Mouse (Mus musculus) frontal cortex, adult (tissue): ENCODE results near the gene Slc51a.
"Not testable (repeated sequence)": the region's sequence is repeated elsewhere in the genome, so short reads cannot be mapped to it uniquely, and the experiment has no call there.

Experiments
- ATAC-seq: cut with Nextera tagmentation; 2 replicates; pipeline ENCODE4 v1.9.2; 2017; ENCODE audit warnings: mild to moderate bottlenecking, moderate library complexity, mixed read lengths; ENCODE audit not compliant: low TSS enrichment

Gene Slc51a

DNA sequence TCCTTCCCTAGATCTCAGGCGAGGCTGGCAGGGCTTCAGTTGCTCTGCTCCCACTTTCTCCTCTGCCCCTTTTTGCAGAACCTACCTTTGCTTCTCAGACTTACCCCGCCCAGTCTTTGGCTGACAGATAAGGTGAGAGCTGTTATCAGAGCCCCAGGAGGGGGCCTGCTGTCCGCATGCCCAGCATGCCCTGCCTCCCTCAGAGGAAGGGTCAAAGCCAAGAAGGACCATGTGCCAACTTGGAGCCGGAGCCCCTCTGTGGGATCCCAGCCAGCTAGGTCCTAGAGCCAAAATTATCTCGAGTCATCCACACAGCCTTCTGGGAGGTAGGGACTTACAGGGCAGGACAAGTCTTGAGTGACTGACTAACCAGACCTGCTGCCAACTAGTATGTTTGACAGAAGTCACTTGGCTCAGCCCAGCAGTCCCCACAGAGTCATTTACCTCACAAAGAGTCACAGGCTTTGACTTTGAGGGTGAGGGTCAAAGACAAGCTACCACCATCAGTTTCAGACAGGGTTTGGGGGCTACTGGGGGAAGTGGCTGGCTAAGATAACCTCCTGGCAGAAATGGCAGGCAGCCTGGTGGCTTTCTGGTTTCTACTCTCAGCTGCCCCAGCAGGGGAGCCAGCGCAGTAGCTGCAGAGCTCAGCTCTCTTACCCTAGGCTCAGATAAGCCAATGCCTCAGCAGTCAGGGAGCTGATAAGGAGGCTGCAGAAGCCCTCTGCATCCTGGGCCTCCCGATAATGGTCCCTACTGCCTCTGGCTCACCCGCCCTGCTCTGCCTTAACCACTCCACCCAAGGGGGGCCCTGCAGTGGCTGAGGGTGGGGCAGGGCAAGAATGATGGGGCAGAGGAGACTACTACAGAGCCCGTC lies 21.6 kb upstream of the Slc51a start:
- ATAC-seq, result no peak

DNA sequence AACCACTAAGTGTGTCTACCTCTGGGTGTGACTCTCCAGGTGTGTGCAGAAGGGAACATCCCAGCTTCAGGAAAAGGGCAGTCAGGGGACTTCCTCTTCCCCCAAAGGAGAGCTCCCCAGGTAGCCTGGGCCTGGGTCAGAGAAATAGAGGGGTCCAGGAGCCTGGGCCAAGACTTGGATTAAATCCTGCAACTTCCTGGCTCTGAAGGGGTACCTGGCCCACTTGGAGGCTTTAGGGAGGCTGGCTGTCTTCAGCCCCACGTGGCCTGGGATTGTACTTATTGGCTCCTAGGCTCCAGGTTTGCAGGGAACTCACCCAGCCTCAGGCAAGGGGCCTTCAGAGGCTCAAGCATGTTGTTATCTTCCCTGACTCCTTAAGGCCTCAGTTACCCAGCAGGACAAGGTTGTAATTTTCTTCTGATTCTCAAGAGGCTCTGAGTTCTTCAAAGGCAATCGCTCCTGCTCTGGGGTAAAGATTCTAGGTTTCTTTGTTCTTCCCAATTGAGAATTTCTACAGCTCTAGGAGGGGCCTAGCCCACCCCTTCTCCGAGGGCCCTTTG lies 20.9 kb upstream of the Slc51a start:
- ATAC-seq, result no peak

DNA sequence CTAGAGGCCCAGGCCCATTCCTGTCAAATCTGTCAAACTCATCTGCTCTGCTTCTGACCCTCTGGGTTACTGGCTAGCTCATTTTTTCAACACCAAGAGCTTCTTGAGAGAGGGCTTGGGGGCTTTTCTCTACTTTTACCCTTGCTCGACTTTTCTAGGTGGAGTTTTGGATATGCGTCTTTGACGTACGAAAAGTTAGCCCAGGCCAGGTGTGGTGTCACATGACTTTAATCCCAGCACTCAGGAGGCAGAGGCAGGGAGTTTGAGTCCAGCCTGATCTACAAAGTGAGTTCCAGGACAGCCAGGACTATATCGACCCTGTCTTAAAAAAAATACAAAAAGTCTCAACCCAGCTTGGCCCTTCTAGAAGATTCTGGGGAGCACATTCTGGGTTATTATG lies 20.4 kb upstream of the Slc51a start:
- no peak for ATAC-seq

DNA sequence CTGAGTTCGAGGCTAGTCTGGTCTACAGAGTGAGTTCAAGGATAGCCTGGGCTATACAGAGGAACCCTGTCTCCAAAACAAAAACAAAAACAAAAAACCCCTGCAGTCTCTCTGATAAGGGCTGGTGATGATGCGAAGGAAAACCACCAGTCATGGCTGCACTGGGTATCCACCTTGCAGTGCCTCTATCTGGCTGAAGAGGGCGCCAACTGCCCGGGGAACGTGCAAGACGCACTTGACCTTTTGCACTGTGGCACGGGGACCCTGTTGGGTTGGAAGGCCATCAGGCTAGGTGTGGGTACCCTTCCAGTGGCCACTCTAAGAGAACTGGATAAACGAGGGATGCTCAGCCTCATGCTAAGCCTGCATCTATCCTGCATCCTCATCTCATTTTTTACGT lies 19.7 kb upstream of the Slc51a start:
- peak; percentile 64; the same call in 1 of the 2 replicates for ATAC-seq

DNA sequence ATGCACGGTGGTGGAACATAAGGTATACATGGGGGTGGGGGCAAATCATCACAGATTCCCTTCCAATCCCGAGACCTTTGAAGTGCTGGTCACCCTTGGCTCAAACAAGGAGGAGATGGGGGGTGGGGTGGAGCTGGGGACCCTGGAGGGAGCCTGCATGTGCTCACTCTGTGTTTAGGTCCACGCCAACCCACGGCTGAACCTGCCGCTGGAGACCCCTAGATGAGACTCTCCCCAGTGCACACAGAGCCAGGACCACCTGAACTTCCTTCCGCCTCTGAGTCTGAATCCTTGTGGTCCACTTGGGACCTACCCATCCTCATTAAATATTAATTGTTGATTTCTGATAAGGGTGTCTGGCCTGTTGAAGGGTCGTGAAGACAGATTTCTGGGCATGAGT lies 19.2 kb upstream of the Slc51a start:
- no peak for ATAC-seq

DNA sequence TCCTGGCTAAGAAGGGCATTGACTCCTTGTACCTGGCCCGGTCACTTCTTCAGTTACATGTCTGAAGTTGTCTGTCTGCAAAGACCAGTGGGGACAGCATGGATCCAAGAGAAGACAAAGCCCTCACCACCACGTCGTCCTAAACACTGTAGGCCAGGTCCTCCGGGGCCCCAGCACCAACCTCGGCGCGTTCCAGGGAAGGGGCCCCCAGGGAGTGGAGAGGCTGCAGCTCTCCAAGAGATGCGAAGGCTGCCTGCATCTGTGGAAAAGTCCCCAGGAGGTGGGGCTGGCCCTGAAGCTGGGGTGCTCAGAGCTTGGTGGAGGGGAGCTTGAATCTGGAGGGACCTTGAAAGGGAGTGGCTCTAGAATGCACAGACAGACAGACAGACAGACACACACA lies 18.6 kb upstream of the Slc51a start:
- no peak for ATAC-seq

DNA sequence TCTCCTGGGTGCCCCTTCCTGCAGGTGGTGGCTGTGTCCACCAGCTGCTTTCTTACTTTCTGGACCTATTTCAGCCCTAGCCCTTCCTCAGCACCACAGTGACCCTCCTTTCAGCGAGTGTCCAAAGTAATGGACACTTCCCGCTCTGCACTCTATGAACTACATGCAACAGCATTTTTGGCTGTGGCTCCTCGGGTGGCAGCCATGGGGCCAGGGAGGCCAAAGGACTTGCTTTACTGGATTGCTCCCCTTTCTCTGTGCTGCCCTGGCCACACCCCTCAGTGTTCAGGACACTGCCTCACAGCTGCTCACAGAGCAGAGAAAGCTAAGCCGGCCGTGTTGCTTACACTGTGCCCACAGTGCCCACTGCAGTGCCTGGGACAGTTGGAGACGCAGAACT lies 16.0 kb upstream of the Slc51a start:
- no peak for ATAC-seq

DNA sequence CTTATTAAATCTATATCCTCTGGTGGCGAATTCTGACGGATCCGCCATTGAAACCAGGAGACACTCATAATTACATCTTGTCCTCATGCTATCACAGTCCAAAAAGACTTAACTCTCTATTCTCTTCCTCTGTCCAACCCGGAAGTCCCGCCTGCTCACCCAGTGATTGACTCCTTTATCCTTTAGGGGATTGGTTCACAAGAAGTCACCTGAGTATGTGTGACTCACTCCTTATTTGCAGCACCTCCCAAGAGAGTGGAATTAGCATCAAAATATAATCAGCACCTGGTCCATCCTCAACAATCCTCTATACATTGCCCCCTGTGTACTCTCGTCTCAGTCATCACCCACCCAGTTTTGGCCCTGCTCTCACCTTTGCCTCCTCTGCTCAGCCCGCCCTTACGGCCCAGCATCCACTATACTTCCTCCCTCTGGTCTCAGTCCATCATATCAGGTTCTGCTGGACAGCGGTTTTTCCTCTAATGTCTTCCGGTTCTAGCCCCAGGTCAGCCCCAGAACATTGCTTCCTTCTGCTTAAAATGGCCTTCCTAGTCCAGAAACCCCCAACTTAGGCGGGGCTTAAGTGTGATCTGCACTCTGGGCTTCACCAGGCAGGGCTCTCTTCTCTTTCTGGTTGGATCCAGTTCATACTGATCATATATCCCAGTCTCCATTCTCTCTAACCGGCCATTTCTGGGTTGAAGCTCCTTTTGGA lies 15.1 kb upstream of the Slc51a start:
- no peak for ATAC-seq

DNA sequence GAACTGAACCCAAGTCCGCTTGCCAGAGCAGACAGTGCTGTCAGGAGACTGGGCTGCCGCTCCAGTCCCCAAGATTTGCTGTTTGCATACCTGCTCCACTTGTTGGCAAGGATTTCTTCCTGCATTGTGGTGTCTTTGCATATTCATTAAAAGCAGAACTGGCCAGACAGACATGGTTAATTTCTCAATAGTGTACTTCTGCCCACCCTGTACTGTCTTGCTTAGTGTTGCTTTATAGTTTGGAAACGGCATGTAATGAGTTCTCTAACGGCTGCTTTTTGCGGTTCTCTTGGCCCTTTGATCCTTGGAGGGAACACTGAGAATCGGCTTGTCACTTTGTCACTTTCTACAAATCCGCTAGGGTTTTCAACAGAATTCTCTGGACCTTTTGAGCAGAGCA lies 13.8 kb upstream of the Slc51a start:
- no peak for ATAC-seq

DNA sequence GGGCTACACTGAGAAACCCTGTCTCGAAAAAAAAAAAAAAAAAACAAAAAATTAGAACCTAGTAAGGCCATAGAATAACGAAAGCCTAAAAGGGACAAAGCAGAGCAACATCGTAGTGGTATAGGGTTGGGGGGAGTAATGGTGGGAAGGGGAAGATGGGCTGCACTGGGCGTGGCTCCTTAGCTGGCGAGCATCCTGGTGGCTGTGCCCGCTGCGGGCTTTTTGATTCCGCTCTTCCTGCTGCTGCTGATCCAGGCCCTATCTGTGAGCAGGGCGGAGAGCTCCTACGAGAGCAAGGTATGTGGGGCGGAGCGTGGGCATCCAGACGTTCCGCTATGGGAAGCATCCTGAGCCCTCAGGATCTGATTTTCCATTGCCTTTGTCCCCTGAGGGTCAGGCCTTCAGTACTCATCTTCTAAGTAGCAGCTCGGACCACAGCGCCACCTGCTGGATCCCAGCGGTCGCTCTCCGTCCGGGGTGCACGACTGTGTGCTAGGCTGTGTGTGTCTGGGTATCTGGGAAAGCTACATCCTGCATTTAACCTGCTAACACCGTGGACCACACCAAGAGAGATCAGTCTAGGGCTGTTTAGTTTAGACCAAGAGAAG lies 11.9 kb upstream of the Slc51a start:
- ATAC-seq, result peak; percentile 93

DNA sequence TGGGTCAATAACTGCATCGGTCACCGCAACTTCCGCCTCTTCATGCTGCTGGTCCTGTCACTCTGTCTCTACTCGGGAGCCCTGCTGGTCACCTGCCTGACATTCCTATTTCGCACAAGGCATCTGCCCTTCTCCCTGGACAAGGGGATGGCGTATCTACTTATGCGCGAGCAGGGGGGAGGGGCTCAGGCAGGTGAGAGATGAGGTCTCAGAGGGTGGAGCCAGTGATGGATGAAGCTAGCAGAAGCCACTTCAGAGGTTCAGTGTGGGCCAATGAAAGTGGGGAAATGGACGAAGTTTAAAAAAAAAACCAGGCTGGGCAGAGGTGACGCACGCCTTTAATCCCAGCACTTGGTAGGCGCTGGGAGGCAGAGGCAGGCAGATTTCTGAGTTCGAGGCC lies 11.3 kb upstream of the Slc51a start:
- ATAC-seq, result no peak

DNA sequence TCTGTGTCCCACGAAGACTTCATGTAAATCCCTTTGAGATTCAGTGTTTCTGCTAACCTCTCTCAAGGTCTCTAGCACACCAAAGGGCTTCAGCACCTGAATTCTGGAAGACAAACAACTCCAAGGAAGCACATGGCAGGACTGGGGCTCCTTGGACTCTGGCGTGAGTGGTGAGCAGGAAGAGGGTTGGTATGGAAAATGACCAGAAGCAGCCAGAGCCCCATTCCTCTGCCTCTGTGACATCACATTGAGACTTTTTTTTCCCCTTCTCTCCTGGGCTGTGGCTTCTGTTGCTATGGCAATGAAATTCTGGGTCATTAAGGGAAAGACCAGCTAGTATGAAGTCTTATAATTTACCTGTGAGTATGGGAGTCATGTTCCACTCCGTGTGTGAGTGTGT lies 8.3 kb upstream of the Slc51a start, which contains the start of gene Zdhhc19:
TSS of gene Zdhhc19 (plus strand) at position 301 of the 400 bp plus-strand sequence.
- no peak for ATAC-seq

DNA sequence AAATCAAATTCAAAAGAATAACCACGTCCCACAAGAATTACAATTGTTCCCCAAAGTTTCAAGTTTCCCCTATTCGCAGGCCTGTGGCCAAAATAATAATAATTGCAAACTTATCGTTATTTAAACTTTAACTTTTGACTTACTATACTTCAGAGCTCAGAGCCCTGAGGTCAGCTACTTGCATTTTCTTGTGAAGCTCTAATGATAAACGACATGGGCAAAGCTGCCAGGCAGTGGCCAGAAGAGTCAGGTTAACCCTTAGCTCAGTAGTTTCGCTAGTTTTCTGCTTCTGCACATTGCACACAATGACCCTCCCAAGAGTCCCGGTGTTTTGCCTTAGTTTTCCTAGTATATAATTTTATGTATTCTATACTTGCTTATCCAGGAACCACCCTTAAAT lies 6.7 kb upstream of the Slc51a start:
- ATAC-seq, result not testable (repeated sequence)

DNA sequence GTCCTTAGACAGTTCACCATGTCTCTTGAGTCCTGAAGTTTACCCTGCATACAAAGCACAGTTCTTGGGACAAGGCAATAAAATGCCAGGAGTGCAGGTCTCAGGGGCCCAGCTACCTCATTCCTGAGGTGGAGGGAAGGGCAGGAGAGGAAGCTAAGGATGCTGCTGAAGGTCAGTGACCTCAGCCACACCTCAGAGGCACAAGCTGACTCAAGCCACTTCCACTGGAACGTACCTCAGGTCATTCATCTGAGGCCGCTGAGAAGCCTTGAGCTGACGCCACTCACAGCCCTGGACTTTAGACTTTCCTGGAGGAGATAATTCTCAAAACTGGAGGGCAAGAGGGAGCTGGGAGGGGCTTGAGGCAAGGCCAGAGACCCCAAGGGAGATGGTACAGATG lies 1.3 kb upstream of the Slc51a start:
- no peak for ATAC-seq

DNA sequence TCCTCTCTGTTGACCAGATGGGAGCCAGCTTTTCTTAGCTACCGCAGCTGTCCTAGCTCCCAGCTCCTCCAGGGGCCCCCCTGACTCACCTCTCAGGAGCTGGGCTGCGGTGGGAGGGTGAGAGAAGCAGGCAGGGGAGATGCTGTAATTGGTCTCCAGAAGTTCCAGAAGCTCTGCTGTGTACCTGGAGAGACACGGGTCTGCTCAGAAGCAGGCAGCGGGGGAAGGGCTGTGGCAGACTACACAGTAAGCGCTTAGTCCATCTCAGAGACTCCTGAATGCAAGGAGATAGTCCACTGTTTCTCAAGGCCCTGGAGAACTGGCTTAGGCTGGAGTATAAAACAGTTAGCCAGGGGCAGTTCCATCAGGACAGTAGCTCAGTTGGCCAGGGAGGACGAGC lies 1.6 kb downstream of the Slc51a start:
- ATAC-seq, result no peak

DNA sequence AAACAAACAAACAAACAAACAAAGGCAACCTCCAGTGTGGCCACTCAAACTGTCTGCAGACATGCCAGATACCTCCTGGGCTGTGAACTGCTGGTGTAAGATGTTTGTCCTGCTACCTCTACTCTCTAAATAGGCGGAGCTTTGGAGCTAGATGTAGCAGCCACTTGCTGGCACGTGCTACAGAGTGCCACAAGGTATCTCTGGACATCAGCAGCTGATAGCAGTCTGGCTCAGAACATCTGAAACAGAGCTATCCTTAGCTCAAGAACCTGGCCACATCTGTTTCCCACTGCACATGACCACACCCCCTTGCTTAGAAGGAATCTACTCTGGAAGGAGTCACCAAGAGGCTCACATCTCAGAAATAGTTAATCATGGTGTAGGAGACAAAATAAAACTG lies 2.5 kb downstream of the Slc51a start:
- no peak for ATAC-seq

DNA sequence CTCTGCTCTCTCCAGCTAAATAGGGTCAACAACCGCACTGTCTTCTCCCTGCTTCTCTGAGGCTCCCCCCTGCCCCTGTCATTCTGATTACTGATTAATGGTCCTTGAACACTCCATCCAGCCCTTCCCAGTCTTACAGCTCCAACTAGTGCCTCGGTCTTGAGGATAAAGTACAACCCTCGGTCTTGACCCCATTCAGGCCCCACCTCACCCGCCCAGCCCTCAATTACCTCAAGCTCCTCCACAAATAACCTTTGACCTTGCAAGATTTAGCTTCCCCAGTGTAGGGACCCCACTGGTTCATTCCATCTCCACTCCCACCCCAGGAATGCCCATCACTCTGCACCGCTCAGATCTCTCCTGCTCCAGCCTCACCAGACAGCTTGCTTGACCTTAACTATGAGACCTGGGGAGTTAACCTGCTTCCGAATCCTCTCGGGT lies 3.2 kb downstream of the Slc51a start:
- no peak for ATAC-seq

DNA sequence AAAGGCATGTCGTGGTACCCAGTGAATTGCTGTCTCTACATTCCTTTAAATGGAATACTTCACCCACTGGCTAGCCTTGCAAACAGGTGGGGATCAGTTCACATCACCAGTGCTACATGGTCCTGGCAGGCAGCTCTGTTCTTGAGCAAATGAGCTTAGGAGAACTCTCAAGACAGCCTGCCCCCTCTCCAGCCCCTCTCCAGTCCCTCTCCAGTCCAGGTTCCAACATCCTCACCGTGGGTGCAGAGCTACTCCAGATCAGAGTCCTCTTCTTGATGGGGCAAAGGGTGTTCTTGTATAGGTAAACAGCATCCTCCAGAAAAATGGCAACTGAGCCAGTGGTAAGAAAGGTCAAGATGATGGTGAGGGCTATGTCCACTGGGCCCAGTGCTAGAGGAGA lies 8.3 kb downstream of the Slc51a start:
- no peak for ATAC-seq

DNA sequence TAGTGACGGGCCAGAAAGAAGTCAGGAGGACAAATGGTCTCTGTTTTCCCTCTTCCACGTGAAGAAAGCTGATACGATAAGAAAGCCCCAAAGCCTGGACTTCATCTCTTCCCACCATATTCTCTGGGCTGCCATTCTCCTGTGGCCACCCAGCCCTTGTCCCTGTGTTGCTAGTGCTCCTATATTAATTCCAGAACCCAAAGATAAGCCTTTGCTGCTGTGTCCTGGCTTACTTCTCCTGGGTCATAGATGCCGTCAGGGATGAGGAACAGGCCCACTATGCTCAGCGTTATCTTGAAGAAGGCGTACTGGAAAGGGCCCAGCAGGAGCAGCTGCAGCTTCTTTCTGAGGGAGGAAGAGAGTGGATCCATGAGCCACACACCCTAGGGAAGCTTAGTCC lies 10.4 kb downstream of the Slc51a start:
- ATAC-seq, result peak; percentile 59; the same call in 1 of the 2 replicates

DNA sequence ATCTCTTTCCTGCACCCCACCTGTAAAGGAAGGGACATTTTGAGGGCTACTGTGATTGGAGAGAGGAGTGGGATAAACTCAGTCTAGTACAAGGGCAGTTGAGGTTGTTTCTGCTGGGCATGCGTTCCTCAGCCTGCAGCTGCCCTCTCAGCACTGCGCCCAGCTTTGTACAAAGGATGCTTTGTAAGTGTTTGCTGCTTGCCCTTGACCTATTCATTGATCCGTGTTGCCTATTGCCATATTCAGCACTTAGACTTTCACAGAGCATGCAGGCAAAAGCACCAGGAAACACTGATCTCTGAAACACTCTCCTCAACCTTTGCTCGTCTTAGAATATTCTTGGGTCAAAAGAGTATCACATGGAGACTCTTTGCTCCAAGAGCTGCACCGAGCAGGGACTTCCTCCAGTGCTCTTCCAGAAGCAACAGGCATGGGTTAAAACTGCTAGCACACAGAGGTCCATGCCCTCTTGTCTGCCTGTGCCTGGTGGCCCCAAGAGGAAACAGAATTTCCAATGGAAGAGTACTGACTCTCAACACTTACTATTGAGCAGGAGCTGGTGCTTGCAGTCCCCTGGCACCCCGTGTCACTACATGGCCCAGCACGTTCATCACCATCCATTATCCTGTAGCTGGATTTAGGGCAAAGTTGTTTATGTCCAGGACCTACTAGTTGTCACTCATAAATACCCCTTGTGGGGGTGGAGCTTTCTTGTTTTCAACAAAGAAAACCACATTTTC lies 15.2 kb downstream of the Slc51a start:
- ATAC-seq, result peak; percentile 70

DNA sequence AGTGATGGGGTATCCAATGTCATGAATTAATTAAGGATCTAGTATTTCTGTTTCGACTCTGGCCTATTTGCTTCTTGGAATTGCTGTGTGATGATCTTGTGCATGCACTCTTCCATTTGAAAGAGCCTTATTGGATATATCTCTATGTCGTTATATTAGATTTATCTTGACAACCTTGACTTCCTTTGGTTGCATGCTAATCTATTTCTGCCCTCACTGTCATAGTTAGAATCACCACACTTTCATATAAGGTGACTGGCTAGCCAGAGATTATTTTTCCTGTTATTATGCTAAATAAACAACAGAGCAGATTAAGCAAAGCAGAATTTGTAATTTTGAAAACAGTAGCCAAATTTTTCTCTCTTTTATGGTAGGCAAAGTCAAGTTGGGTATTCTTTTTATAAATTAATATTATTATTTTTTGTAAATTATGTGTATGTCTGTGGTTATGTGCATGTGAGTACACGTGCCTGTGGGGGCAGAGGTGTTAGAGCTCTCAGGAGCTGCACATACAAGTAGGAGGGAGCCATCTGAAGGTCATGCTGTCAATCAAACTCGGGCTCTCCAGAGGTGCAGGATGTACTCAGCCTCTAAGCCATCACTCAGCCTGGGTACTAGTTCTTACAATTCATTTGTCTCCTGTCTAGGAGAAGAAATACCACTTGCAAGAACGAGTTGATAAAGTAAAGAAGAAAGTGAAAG lies 18.1 kb downstream of the Slc51a start:
- no peak for ATAC-seq
